Comparison of ENCODE assay signal across 8 mouse cellular contexts in the genomic region with DNA sequence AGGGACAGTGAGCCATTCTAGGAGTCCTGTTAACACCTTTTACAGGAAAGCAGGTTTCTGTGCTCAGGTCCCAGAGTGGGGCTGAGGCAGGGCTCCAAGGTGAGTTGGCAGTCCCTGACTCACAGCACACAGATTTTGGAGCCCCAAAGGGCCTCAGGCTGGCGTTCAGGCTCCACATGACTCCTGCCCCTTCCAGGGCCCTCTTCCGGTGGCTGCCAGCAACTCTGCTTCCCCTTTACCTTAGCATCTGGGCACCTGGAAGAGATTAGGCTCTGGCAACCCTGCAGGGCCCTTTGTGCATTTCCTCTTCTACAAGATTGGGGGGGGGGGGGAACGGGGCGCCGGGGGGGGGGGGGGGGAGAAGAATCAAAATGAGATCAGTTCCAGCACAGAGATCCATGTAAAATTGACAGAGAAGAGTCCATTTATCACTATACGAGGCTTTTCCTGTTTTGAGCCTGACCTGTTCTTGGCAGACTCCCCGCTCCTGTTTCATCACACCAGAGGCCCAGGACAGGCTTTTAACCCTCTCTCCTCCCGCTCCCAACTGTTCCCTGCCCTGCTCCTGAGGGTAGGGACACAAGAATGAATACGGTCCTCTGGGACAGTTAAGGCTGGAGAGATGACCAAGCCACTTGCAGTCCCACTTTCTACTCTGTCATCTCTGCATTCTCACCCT.
DNase-seq lines count a peak whose midpoint lies in the region; ATAC-seq and TF ChIP-seq lines count a peak whose summit lies in the region.
"Had no signal": no experiment of that assay in that cellular context is flagged by ENCODE, and none has a peak within 500 bp of the region (broad histone marks: within the 10 kb centered on the region; RNA-seq: fewer than 3 reads in every experiment).

No protein-coding gene starts in this region.

- H3K4me1 ChIP-seq in stomach, postnatal 0 days (replicated peaks; ENCODE audit: control insufficient read depth, insufficient read depth): no peaks in the 10 kb centered on the region; the same call in 1 of the 2 replicates
- H3K4me1 ChIP-seq: megakaryocyte, embryonic 14.5 days had no signal

- ATAC-seq in CD4-positive, CD25-positive, alpha-beta regulatory T cell, adult 4 months: peak; percentile 65
- peak; percentile 60 for ATAC-seq in common myeloid progenitor, adult 5-6 weeks (replicated peaks; ENCODE audit: low read depth, poor library complexity, severe bottlenecking)
- peak; percentile 51; the same call in 1 of the 2 replicates for ATAC-seq in stomach, postnatal 0 days (ENCODE audit: low FRiP score, low TSS enrichment)

- H3K4me2 ChIP-seq in stomach, postnatal 0 days (replicated peaks; ENCODE audit: low read depth): no peak overlapping the region

- H3K9me3 ChIP-seq in stomach, postnatal 0 days (ENCODE audit: control insufficient read depth, low read length): no peaks in the 10 kb centered on the region

- DNase-seq in A20 (ENCODE audit: low read depth, low spot score): peak; percentile 42
- peak; percentile 37 for DNase-seq in kidney, postnatal 14 days
- peak; percentile 29 for DNase-seq in stomach, postnatal 0 days (ENCODE audit: low spot score)
- no peak for DNase-seq in right cerebral cortex, postnatal 4 days
- no peak for DNase-seq in neural tube, embryonic 10.5 days (ENCODE audit: extremely low spot score, low spot score)

- no peak overlapping the region for H3K4me3 ChIP-seq in stomach, postnatal 0 days (ENCODE audit: low read depth, low read length)
- H3K4me3 ChIP-seq: megakaryocyte, embryonic 14.5 days had no signal

- H3K9ac ChIP-seq in stomach, postnatal 0 days (ENCODE audit: low read length): no peak overlapping the region

- no peak for TF ChIP-seq EP300 in stomach, postnatal 0 days (optimal IDR thresholded peaks at IDR 0.05)

- H3K27me3 ChIP-seq in stomach, postnatal 0 days (ENCODE audit: control insufficient read depth, insufficient read depth, low read length): no peaks in the 10 kb centered on the region

- TF ChIP-seq CTCF in stomach, postnatal 0 days (IDR thresholded peaks at IDR 0.05; ENCODE audit: low read depth): peak; percentile 7; the same call in 1 of the 2 replicates

- H3K27ac ChIP-seq in stomach, postnatal 0 days (replicated peaks): peak overlapping the region; percentile 45; the same call in 1 of the 2 replicates

- no peaks in the 10 kb centered on the region for H3K36me3 ChIP-seq in stomach, postnatal 0 days (ENCODE audit: control insufficient read depth, insufficient read depth, low read length)

- WGBS in stomach, postnatal 0 days: 10% methylated on average over 6 of the region's 9 CpGs

Comparison
In these comparisons a context has a peak if more than half of its experiments do, and no peak if none do; other contexts are left out.
1. DNase-seq: peak in A20 (single experiment), kidney, postnatal 14 days (single experiment) and stomach, postnatal 0 days (single experiment); none in right cerebral cortex, postnatal 4 days (single experiment) and neural tube, embryonic 10.5 days (single experiment).
2. Peak in every context shown above with its lines, with median percentiles within 50 percentile points of each other: ATAC-seq.